Mouse (Mus musculus) adrenal gland, postnatal 10 days (tissue): ENCODE measurements around the gene Phf2. TPM values are rescaled to one million over a fixed set of nuclear protein-coding genes. Genes with fewer than 3 reads are reported as not detected.

Experiments
- DNase-seq: peaks from one replicate; pipeline ENCODE4 v3.0.0; 2021; ENCODE audit warnings: mixed read lengths
- total RNA-seq, 2 experiments: library from RNA; stranded (reverse); gene quantifications; 2 replicates each; pipeline ENCODE4 v1.2.3; 2021

The Phf2 gene
- total RNA-seq, 2 experiments from 2014 or later, result 35.7 to 36.3 TPM

DNA sequence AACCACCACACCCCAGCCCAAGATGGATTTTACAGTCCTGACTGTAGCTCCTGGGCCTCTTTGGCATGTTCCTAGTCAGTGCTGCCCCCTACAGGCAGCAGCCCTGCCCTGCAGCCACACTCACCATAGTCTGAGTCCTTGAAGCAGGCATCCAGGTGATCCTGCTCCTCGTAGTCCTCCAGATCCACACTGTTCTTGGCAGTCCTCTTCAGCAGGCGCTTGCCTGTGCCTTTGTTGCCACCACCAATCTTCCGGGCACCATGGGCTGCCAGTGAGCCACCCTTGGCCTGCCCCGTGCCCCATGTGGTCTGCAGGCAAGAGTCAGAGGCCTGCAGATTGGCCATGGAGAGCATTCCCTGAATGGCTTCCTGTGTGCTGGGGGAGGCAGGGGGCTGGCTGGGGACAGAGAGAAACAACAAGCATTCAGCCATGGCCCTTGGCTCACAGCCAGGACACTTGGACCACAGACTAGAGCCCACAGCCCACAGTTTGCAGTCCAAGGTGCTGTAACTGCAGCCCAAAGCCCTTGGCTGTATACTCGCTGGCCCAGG lies 63.4 kb downstream of the Phf2 start:
- peak; percentile 68 for DNase-seq

DNA sequence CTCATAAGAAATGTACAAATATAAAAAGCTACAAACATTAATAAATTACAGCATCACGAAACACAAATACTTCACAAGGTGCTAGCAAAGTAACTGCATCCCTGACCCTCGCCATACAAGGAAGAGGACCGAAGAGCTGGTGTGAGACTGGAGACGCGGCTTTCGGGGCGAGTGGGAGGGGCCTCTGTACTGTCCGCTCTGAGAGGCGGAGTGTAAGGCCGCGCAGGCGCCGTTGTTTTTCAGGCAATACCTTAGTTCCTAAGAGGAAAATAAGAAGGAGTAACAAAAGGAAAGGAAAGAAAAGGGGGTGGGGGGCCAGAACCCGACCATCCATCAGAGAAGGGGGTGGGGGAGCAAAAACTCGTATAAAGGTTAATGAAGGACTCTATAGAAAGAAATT lies 68.7 kb downstream of the Phf2 start:
- no peak for DNase-seq

DNA sequence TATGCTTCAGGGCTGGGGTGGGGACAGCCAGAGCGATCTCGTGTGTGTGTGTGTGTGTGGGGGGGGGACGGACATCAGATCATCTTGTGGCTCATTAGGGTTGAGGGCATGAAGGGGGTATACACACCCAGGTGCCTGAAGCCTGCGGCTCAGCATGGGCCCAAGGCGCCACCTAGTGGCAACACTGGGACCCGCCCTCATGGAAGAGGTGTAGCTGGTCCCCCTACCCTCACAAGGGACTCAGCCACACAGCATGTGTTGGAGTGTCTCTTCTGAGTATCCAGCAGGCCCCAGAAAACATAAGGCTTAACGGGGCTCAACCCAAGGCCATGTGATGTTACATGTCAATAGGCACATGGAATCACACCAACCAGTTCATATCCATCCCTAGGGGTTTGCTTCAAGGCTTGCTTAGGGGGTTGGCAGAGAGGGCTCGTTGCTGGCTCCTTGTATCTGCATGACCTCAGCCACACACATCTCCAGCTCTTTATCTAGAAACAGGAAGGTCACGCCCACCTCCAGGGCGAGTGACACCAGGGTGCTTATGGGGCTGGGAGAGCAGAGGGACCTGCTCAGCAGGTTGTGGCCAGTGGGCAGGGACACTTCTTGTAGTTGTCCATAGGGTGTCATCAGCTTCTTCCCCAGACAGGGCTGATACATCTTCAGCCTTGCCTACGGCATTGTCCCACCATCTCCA lies 69.9 kb downstream of the Phf2 start:
- peak; percentile 85 for DNase-seq

DNA sequence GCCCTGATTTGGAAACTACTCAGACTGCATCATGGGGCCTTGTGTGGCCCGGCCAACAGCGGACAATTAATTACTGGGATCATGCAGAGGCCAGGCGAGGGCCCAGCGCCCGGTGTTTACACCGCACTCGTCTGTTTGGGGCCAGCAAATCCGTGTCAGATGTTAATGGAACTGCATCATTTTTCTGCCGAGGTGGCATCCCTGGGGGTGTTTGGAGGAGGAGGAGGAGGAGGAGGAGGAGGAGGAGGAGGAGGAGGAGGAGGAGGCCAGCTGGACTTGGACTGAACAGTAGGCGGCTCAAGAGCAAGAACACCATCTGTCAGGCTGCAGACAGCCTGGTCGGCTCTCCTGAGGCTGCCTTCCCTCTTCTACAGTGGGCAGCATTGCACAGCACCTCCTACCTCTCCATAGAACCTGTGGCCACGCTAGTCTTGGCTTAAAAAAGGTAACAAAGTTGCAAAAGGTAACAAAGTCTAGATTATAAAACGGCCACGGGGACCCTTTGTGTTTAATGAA lies 72.6 kb downstream of the Phf2 start:
- peak; percentile 45 for DNase-seq

DNA sequence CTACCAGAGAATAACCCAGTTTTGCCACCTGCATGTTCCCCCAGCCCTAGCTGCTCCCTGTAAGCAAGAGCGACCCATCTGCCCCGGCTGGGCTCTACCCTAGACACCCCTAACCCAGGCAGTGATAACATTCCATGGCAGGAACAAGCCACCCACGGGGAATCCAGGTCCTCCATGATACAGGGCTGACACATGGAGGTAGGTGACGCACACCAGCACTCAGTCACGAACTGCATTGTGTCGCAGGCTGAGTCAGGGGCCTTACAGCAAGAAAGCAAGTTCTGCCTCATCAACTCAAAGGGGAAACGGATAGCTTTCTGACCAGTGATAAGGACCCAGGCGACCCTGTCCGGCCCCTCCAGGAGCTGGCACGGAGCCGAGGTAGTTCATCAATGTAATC lies 74.0 kb downstream of the Phf2 start:
- no peak for DNase-seq

DNA sequence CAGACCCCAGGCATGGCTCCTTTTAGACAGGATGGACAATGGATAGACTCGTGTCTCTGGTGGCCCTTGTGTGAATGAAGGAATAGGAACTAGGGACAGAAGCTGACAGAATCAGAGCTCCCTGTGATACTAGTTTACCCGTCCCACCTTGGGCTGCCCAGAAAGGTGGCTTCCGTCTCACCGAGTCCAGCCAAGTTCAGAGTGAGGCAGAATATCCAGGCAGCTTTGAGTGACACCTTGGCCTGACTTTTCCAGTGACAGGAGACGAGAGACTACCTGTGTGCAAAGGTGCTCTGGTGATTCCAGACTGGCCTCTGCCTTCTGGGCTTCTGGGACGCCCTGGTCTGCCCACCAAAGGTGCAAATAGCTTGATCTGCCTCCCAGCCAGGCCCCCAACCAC lies 75.2 kb downstream of the Phf2 start:
- DNase-seq, result no peak

DNA sequence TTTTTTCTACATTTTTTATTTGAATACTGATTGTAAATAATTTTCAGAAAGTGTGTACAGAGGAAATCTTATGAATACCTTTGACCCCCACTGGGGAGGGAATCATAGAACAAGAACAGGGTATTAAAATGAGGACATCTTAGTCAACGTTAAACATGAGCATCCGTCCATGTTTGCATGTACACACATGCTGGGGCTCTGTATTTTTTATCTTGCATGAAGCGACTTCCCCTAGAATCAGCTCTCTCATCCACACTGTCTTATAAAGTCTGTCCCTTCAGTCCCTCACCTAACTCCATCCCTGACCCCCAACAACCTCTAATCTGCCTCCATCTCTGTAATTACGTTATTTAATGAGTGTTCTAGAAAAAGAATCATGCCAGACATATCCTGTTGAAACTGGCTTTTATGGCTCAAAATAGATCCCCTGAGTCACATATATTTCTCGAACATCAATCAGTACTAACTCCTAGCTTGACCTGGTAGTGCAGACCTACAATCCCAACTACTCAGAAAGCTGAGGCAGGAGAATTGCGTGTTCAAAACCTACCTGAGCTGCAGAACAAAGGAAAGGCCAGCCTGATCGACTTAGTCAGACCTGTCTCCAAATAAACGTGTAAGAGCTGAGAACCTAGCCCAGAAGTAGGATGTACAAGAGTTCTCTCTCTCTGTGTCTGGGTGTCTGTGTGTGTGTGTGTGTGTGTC lies 86.2 kb downstream of the Phf2 start:
- DNase-seq, result no peak

DNA sequence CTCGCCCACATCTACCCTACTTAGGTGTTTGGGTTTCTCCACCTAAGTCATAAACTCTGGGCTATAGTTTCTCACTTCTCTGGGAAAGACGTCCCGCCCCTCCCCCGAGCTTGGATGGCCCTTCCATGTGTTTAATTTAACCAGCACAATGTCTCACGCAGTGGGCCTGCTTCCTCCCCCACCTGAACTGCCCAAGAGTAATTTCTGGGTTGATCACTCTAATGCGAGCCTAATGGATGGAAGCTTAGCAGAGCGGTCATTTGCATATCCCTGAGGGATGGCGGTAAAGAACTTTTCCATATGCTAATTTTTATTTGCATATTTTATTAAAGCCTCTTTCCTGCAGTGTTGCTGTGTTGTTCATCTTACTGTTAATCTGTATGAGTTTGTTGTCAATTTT lies 86.8 kb downstream of the Phf2 start:
- DNase-seq, result no peak

DNA sequence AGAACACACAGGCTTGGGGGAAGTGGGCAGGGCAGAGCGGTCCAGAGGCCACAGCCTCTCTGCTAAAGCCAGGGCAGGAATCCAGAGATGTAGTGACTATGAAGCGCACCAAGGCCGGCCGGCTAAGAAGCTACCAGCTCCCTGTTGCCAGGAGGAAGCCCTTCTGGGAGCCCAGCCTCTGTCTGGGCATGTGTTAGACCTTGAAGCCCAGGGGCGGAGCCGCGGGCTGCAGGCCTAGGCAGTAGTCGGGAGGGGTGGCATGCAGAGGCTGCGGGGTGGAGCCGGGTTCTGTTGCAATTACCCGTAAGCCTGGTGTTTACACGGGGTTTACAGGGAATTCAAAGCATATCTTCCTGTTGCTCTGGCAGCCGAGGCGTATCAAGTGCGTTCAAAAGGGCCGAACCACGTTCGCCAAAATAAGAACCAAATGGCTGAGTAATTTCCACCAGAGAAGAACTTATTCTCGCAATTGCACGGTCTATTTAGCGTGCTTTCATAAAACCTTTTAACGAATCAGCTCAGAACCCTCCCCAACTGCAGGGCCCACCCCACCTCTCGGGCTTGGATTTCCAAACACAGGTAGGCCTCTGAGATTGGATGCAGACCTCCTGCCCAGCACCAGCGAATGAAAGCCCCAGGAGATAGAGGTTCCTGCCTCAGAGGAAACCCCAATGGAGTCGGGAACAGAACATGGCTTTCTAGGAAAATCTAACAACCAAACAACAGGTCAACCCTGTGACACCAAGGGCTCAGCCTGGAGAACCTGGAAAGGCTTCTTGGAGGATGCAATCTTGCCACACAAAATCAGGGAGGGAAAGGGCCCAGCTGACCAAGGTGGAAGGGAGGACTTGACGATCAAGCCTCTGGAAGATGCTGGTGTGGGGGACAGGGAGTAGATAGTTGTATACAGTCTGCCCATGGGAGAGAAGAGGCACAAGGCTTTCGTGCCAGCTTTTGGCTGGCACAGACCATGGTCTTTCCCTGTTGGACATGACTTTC lies 87.9 kb downstream of the Phf2 start:
- DNase-seq, result peak; percentile 91

DNA sequence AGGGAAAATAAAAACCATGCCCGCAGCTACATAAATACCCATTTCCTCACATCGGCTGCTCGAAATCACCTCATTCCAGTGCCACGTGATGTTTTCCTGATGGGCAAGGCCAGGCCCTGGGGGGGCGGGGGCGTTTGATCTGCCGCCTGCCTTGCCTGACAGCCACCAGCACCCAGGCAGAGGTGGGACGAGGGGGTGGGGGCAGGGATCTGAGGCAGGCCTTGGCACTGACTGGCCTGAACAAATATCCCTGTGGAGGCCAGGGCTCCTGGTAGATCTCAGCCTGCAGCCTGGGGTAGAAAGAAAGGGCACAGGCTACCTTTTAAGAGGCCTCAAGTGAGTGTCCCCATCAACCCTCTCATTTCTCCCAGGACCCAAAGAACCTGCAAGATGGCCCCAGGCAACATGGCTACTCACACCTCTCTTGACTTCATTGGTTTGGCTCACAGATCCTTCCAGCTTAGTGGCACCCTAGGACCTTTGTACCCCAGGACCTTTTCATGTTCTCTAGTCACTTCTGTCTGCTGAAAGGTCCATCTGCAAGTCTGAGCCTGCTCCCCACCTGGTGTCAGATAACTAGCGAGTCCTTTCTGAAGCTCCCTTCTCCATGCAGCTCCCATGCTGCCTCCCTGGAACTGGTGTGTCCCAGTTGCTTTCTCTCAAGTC lies 90.4 kb downstream of the Phf2 start:
- no peak for DNase-seq

DNA sequence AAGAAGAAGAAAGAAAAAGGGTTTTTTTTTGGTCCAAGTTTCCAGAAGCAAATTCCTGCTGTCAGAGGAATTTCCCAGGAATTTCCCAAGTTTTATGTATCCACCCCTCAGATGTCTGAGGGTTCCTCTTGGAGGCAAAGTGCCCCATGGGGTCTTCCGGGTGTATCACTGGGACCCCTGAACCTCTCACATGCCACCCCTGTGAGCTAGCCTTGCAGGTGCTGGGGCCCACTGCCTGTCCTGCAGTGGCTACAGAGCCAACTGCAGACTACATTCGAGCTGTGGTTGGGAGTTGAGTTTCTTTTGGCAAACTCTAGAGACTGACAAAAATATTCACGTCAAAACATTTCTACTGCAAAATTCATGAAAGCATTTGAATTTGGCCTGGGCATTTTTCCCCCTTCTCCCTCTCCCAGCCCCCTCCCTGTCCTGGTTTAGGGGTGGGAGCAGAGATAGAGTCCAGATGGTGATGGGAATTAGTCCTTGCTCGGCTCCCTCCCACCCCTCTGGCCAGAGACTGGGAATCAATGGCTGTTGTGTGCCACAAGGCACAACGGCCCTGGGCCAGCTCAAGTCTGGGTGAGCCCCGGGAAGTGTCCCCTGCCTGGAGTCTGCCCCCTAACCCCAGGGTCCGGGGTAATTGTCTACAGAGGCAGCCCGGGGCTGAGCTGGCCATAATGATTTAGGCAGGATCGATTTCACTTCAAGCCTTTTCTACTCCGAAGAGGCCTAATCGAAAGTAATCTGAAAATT lies 91.2 kb downstream of the Phf2 start:
- DNase-seq, result no peak

DNA sequence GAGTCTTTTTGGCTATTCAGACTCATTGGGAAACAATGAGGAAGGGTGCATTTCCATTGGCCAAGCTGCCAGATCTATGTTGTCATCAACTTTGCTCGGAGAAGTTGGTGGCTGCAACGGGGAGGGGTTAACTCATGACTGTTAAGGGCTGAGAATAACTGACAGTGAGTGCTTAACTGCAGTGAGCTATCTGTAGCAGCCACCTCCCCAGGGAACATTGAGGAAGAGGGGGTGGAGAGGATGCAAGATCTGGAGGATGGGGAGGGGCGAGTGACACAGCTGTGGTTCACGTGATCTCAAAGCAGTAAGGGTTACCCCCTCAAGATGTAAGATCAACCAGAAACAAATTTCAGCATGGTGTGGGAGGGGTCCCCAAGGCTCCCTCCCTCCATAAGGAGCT lies 92.8 kb downstream of the Phf2 start:
- no peak for DNase-seq

DNA sequence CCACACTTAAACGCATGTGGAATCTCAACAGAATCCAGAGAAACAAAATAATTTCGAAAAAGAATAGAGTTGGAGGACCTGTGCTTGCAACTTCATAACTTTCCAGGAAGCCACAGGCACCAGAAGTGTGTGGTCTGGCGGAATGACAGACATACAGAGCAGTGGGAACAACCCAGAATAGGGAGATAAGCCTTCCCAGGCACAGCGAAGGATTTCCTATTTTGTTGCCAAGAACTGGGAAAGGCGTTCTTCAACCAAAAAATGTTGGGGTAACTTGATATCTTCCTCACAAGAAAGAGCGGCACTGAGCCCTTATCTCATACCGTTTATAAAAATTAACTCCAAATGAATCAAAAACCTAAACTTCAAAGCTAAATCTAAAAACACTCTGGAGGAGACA lies 96.4 kb downstream of the Phf2 start:
- DNase-seq, result no peak

DNA sequence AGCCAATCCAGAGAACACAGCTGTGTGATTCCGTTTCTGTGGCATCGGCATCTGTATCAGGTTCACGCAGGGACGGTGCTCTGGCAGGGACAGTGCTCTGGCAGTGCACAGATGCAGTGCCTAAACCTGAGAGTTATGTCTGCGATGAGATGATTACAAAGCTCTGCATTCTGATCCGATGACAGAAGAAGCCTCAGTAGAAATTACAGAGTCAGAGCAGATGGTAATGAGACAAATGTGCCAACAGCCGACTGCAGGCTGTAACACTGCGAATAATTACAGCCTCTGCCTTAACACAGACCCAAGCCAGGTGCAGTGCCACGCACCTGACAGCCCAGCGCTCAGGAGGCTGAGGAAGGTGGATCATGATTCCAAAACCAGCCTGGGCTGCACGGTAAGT lies 102.8 kb downstream of the Phf2 start:
- DNase-seq, result no peak

DNA sequence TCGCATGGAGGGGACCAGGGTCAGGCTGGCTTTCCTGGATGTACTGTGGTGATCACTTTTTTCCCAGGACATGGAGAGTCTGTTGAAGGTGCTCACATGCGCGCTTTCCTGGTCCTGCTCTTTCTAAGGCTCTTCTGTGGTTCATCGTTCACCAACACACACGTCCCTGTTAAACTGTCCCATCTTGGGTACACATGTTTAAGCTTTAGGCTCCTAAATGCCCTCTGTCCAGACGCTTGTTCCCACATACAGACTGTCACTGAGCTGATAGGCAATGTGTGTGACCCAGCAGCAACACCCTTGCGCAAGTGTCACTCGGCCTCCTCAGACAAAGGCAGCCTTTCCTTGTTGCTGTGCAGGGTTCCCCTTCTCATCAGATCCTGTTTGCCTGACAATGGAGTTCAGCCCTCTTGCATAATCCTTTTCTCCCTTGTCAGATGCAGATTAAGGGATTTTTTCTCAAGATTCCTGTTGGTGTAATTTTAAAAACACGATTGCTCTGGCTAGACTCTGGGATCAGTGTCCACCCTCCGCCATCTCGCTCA lies 107.1 kb downstream of the Phf2 start:
- no peak for DNase-seq

DNA sequence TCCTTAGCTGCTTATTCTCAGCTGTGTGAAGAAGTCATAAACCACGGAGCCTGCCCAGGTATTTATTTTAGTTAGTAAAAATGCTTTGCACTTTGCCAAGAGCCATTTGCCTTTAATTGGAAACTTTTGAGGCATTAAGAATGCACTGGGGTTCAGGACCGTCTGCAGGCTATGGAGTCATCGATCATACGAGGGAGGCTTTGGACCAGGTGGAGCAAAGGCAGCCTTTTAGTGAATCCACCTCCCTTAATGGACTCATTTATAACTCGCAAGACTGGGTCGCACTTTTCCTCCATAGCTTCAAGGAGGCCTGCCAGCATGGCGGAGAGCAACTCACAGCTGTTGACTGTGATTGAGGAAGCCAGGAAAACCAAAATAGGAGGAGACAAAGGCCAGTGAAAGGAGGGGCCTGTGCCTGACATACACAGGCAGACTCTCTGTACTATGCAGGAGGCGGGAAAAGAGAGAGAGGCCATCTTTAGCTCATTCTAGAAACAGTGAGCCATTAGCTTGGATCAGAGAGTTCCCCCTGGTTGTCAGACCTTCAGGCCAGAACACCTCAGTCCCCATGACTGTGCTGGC lies 110.0 kb downstream of the Phf2 start:
- DNase-seq, result no peak

DNA sequence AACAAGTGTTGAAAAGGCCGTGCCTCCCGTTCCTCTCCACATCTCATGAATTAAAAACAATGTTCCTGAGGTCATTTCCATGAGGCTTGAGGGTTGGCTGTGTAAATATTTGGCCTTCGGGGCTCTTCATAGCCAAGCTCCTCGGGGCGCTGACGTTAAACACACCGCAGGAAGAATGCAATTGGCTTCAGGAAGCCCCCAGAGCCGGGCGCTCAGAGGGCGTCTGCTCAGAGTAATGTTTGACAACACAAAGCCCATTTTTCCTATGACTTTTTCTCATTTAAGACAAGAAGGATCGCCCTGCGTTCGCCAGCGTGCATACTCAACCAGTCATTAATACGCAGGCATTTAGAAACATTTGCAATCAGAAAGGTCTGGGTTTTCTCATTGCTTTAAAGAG lies 114.2 kb downstream of the Phf2 start:
- no peak for DNase-seq
